Mouse (Mus musculus): ENCODE measurements around the gene Mink1. TPM values are rescaled to one million over a fixed set of nuclear protein-coding genes. Genes with fewer than 3 reads are reported as not detected.
"Not testable (repeated sequence)": the region's sequence is repeated elsewhere in the genome, so short reads cannot be mapped to it uniquely, and the experiment has no call there.

Gene Mink1
- polyA plus RNA-seq, 1 experiment from 2014 or later: 12.7 TPM

- not testable (repeated sequence) for H3K4me2 ChIP-seq (ENCODE audit: low read length); H3K4me3 ChIP-seq (ENCODE audit: control insufficient read depth in 1 of 2, insufficient read depth in 1 of 2, low read depth in 1 of 2, low read length in 2 of 2); H3K36me3 ChIP-seq (ENCODE audit: control insufficient read depth, insufficient read depth, low read length); ATAC-seq (ENCODE audit: insufficient number of reproducible peaks, insufficient read depth, low FRiP score, low read depth); H3K27ac ChIP-seq (replicated peaks in 1 of 2; ENCODE audit: control insufficient read depth in 1 of 2, insufficient read depth in 1 of 2, low read depth in 2 of 2, low read length in 2 of 2); H3K9ac ChIP-seq (ENCODE audit: low read length); H3K9me3 ChIP-seq (ENCODE audit: control insufficient read depth, low read length); H3K27me3 ChIP-seq (ENCODE audit: control insufficient read depth, insufficient read depth, low read length)
- 37% methylated on average over 1 of the region's 1 CpGs for WGBS
- H3K4me1 ChIP-seq (ENCODE audit: control insufficient read depth in 2 of 2, insufficient read depth in 2 of 2, low read length in 2 of 2): peaks cover 3 to 17% of the 10 kb centered on the region in 2 experiments
These were observed 7.9 kb downstream of the Mink1 start for GRCm38 (mm10) chr11:70570614-70571013.

GRCm38 (mm10) chr11:70571641-70572040 lies 9.0 kb downstream of the Mink1 start:
- no peak for ATAC-seq (ENCODE audit: insufficient number of reproducible peaks, insufficient read depth, low FRiP score, low read depth)
- Histone ChIP-seq H3K27ac (replicated peaks in 1 of 2; ENCODE audit: control insufficient read depth in 1 of 2, insufficient read depth in 1 of 2, low read depth in 2 of 2, low read length in 2 of 2) (no peak overlapping the region), H3K36me3 (ENCODE audit: control insufficient read depth, insufficient read depth, low read length) (no peaks in the 10 kb centered on the region), H3K4me1 (ENCODE audit: control insufficient read depth in 2 of 2, insufficient read depth in 2 of 2, low read length in 2 of 2) (peaks cover 3 to 14% of the 10 kb centered on the region in 2 experiments), H3K9me3 (ENCODE audit: control insufficient read depth, low read length) (no peaks in the 10 kb centered on the region), H3K4me2 (ENCODE audit: low read length) (no peak overlapping the region), H3K27me3 (ENCODE audit: control insufficient read depth, insufficient read depth, low read length) (no peaks in the 10 kb centered on the region), H3K4me3 (ENCODE audit: control insufficient read depth in 1 of 2, insufficient read depth in 1 of 2, low read depth in 1 of 2, low read length in 2 of 2) (no peak overlapping the region), H3K9ac (ENCODE audit: low read length) (no peak overlapping the region)
- WGBS: 87% methylated on average over 1 of the region's 1 CpGs

DNA sequence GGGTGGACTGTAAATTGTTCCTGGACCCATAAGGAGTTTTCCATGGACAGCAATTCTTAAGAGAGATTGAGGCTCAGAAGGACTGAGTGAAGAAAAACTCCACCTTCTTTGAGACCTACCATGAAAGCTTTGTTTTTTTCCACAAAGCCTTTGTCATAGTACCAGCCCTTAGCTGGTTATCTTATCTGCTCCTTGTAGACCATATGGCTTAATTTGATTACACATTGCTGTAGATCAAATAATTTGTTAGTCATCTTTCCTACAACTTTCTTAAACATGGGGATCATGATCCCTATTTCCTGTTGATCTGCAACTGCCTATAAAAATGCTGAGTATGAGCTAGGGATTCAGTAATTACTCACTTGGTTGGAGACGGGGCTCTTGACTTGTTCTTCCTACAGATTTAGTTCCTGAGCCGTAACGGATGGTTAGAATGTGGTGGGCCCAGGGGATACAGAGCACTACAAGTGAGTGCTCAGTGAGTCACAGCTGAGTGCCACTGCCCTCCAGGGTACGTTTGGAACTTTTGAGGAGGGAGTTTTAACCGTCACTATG lies 9.7 kb downstream of the Mink1 start:
- Histone ChIP-seq H3K36me3 (ENCODE audit: control insufficient read depth, insufficient read depth, low read length) (no peaks in the 10 kb centered on the region), H3K4me3 (ENCODE audit: control insufficient read depth in 1 of 2, insufficient read depth in 1 of 2, low read depth in 1 of 2, low read length in 2 of 2) (no peak overlapping the region), H3K27me3 (ENCODE audit: control insufficient read depth, insufficient read depth, low read length) (no peaks in the 10 kb centered on the region), H3K9me3 (ENCODE audit: control insufficient read depth, low read length) (no peaks in the 10 kb centered on the region), H3K27ac (replicated peaks in 1 of 2; ENCODE audit: control insufficient read depth in 1 of 2, insufficient read depth in 1 of 2, low read depth in 2 of 2, low read length in 2 of 2) (no peak overlapping the region), H3K4me2 (ENCODE audit: low read length) (no peak overlapping the region), H3K4me1 (ENCODE audit: control insufficient read depth in 2 of 2, insufficient read depth in 2 of 2, low read length in 2 of 2) (peaks cover 3 to 10% of the 10 kb centered on the region in 2 experiments), H3K9ac (ENCODE audit: low read length) (no peak overlapping the region)
- no peak for ATAC-seq (ENCODE audit: insufficient number of reproducible peaks, insufficient read depth, low FRiP score, low read depth)
- 57% methylated on average over 5 of the region's 5 CpGs for WGBS

GRCm38 (mm10) chr11:70573872-70574271 lies 11.2 kb downstream of the Mink1 start:
- Histone ChIP-seq H3K4me1 (ENCODE audit: control insufficient read depth in 2 of 2, insufficient read depth in 2 of 2, low read length in 2 of 2) (peaks cover 3 to 10% of the 10 kb centered on the region in 2 experiments), H3K4me3 (ENCODE audit: control insufficient read depth in 1 of 2, insufficient read depth in 1 of 2, low read depth in 1 of 2, low read length in 2 of 2) (no peak overlapping the region), H3K27ac (replicated peaks in 1 of 2; ENCODE audit: control insufficient read depth in 1 of 2, insufficient read depth in 1 of 2, low read depth in 2 of 2, low read length in 2 of 2) (no peak overlapping the region), H3K9me3 (ENCODE audit: control insufficient read depth, low read length) (no peaks in the 10 kb centered on the region), H3K9ac (ENCODE audit: low read length) (no peak overlapping the region), H3K36me3 (ENCODE audit: control insufficient read depth, insufficient read depth, low read length) (no peaks in the 10 kb centered on the region), H3K4me2 (ENCODE audit: low read length) (no peak overlapping the region), H3K27me3 (ENCODE audit: control insufficient read depth, insufficient read depth, low read length) (no peaks in the 10 kb centered on the region)
- 79% methylated on average over 6 of the region's 6 CpGs for WGBS
- no peak for ATAC-seq (ENCODE audit: insufficient number of reproducible peaks, insufficient read depth, low FRiP score, low read depth)

DNA sequence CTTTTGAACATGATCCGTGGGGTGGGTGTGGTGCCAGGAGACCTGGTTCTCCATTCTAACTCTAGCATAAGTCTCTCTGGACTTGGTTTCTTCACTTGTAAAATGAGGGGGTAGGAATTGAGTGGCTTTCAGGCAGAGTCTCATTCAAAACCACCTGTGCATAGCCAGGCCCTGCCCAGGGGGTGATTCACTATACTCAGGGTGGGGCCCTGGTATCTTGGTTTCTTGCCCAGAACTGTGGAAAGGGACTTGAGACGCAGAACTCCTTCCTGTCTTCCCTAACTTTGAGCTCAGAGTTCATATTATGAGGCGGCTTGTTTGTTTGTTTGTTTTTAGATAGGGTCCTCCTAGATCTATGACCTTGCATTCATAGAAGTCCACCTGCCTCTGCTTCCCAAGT lies 14.5 kb downstream of the Mink1 start:
- Histone ChIP-seq H3K27me3 (ENCODE audit: control insufficient read depth, insufficient read depth, low read length) (no peaks in the 10 kb centered on the region), H3K27ac (replicated peaks in 1 of 2; ENCODE audit: control insufficient read depth in 1 of 2, insufficient read depth in 1 of 2, low read depth in 2 of 2, low read length in 2 of 2) (no peak overlapping the region), H3K4me1 (ENCODE audit: control insufficient read depth in 2 of 2, insufficient read depth in 2 of 2, low read length in 2 of 2) (peaks cover 2 to 17% of the 10 kb centered on the region in 2 experiments; a peak in 3 of 4 replicates), H3K4me2 (ENCODE audit: low read length) (no peak overlapping the region), H3K9me3 (ENCODE audit: control insufficient read depth, low read length) (no peaks in the 10 kb centered on the region), H3K36me3 (ENCODE audit: control insufficient read depth, insufficient read depth, low read length) (no peaks in the 10 kb centered on the region), H3K9ac (ENCODE audit: low read length) (no peak overlapping the region), H3K4me3 (ENCODE audit: control insufficient read depth in 1 of 2, insufficient read depth in 1 of 2, low read depth in 1 of 2, low read length in 2 of 2) (no peak overlapping the region)
- no peak for ATAC-seq (ENCODE audit: insufficient number of reproducible peaks, insufficient read depth, low FRiP score, low read depth)
- WGBS: 80% methylated on average over 3 of the region's 3 CpGs

DNA sequence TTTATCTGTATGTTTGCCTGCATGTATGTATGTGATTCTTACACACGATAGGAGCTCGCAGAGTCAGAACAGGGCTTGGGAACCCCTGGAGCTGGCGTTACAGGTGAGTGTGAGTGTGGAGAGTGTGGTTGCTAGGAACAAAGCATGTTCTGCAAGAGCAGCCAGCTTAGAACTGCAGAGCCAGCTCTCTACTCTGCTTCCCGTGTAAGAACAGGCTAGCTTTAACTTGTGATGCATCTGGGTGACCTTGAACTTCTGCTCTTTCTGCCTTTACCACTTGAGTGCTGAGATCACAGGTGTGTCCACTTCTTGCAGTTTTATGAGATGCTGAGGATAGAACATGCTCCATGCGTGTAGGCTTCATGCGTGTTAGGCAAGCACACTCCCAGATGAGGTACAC lies 16.3 kb downstream of the Mink1 start:
- WGBS: 83% methylated on average over 6 of the region's 6 CpGs
- Histone ChIP-seq H3K9ac (ENCODE audit: low read length) (no peak overlapping the region), H3K27ac (replicated peaks in 1 of 2; ENCODE audit: control insufficient read depth in 1 of 2, insufficient read depth in 1 of 2, low read depth in 2 of 2, low read length in 2 of 2) (no peak overlapping the region), H3K4me2 (ENCODE audit: low read length) (no peak overlapping the region), H3K36me3 (ENCODE audit: control insufficient read depth, insufficient read depth, low read length) (no peaks in the 10 kb centered on the region), H3K4me3 (ENCODE audit: control insufficient read depth in 1 of 2, insufficient read depth in 1 of 2, low read depth in 1 of 2, low read length in 2 of 2) (no peak overlapping the region), H3K9me3 (ENCODE audit: control insufficient read depth, low read length) (no peaks in the 10 kb centered on the region), H3K4me1 (ENCODE audit: control insufficient read depth in 2 of 2, insufficient read depth in 2 of 2, low read length in 2 of 2) (peaks cover 4 to 22% of the 10 kb centered on the region in 2 experiments; a peak in 3 of 4 replicates), H3K27me3 (ENCODE audit: control insufficient read depth, insufficient read depth, low read length) (no peaks in the 10 kb centered on the region)
- no peak for ATAC-seq (ENCODE audit: insufficient number of reproducible peaks, insufficient read depth, low FRiP score, low read depth)

- WGBS: 78% methylated on average over 9 of the region's 9 CpGs
- Histone ChIP-seq H3K27me3 (ENCODE audit: control insufficient read depth, insufficient read depth, low read length) (no peaks in the 10 kb centered on the region), H3K4me1 (ENCODE audit: control insufficient read depth in 2 of 2, insufficient read depth in 2 of 2, low read length in 2 of 2) (peaks cover 4 to 23% of the 10 kb centered on the region in 2 experiments; a peak in 3 of 4 replicates), H3K27ac (replicated peaks in 1 of 2; ENCODE audit: control insufficient read depth in 1 of 2, insufficient read depth in 1 of 2, low read depth in 2 of 2, low read length in 2 of 2) (no peak overlapping the region), H3K4me3 (ENCODE audit: control insufficient read depth in 1 of 2, insufficient read depth in 1 of 2, low read depth in 1 of 2, low read length in 2 of 2) (no peak overlapping the region), H3K36me3 (ENCODE audit: control insufficient read depth, insufficient read depth, low read length) (no peaks in the 10 kb centered on the region), H3K9me3 (ENCODE audit: control insufficient read depth, low read length) (no peaks in the 10 kb centered on the region), H3K9ac (ENCODE audit: low read length) (no peak overlapping the region), H3K4me2 (ENCODE audit: low read length) (no peak overlapping the region)
- no peak for ATAC-seq (ENCODE audit: insufficient number of reproducible peaks, insufficient read depth, low FRiP score, low read depth)
These were observed 17.2 kb downstream of the Mink1 start for GRCm38 (mm10) chr11:70579710-70580357.

DNA sequence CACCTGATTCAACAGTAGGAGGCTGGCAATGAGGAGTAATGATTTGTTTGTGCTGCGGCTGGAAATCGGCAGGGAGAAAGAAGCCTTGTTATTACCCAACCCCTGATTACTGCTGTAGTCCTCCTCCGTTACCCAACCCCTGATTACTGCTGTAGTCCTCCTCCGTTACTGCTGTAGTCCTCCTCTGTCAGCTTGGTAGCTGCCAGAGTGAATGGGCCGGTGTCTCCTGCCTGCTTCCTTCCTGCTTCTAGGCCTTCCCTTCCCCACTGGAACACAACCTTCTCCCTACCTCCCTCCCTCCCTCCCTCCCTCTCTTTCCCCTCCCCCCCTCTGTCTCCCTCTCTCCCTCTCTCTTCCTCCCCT lies 17.7 kb downstream of the Mink1 start:
- WGBS: 62% methylated on average over 5 of the region's 5 CpGs
- no peak overlapping the region for H3K4me2 ChIP-seq (ENCODE audit: low read length)
- H3K9ac ChIP-seq (ENCODE audit: low read length): no peak overlapping the region
- no peak overlapping the region for H3K27ac ChIP-seq (replicated peaks in 1 of 2; ENCODE audit: control insufficient read depth in 1 of 2, insufficient read depth in 1 of 2, low read depth in 2 of 2, low read length in 2 of 2)
- no peak overlapping the region for H3K4me3 ChIP-seq (ENCODE audit: control insufficient read depth in 1 of 2, insufficient read depth in 1 of 2, low read depth in 1 of 2, low read length in 2 of 2)
- peaks cover 6 to 26% of the 10 kb centered on the region in 2 experiments for H3K4me1 ChIP-seq (ENCODE audit: control insufficient read depth in 2 of 2, insufficient read depth in 2 of 2, low read length in 2 of 2)
- H3K36me3 ChIP-seq (ENCODE audit: control insufficient read depth, insufficient read depth, low read length): no peaks in the 10 kb centered on the region
- no peaks in the 10 kb centered on the region for H3K27me3 ChIP-seq (ENCODE audit: control insufficient read depth, insufficient read depth, low read length)
- no peak for ATAC-seq (ENCODE audit: insufficient number of reproducible peaks, insufficient read depth, low FRiP score, low read depth)
- H3K9me3 ChIP-seq (ENCODE audit: control insufficient read depth, low read length): no peaks in the 10 kb centered on the region

Data from heart, embryonic 14.5 days (tissue).